15 mouse cellular contexts compared by ENCODE assay signal in genomic region chr1:145113171-145113570, GRCm38 (mm10).
"Had no signal": no experiment of that assay in that cellular context is flagged by ENCODE, and none has a peak within 500 bp of the region (broad histone marks: within the 10 kb centered on the region; RNA-seq: fewer than 3 reads in every experiment).

No protein-coding gene starts in this region.

- H3K27ac ChIP-seq: midbrain, embryonic 10.5 days; midbrain, embryonic 12.5 days; midbrain, embryonic 15.5 days; neural tube, embryonic 12.5 days; stomach, embryonic 15.5 days; stomach, postnatal 0 days had no signal

- DNase-seq: liver, postnatal 0 days; lung, postnatal 10 days; lung, postnatal 4 days; retina, postnatal 1 day; right cerebral cortex, postnatal 14 days; thymus, adult 2 months; thymus, postnatal 25 days; thymus, postnatal 4 days had no signal

- ATAC-seq: liver, postnatal 0 days; midbrain, embryonic 15.5 days had no signal

- H3K36me3 ChIP-seq: midbrain, embryonic 10.5 days; midbrain, embryonic 12.5 days; midbrain, embryonic 15.5 days; neural tube, embryonic 12.5 days; stomach, embryonic 15.5 days had no signal

- H3K4me3 ChIP-seq: midbrain, embryonic 10.5 days; midbrain, embryonic 12.5 days; midbrain, embryonic 15.5 days; neural tube, embryonic 12.5 days; stomach, embryonic 15.5 days had no signal

- H3K4me1 ChIP-seq: midbrain, embryonic 10.5 days; midbrain, embryonic 12.5 days; midbrain, embryonic 15.5 days; neural tube, embryonic 12.5 days; stomach, embryonic 15.5 days had no signal

- H3K9ac ChIP-seq: liver, postnatal 0 days; lung, embryonic 14.5 days; midbrain, embryonic 12.5 days; midbrain, embryonic 15.5 days; neural tube, embryonic 12.5 days; stomach, embryonic 15.5 days had no signal

- H3K27me3 ChIP-seq: midbrain, embryonic 12.5 days; midbrain, embryonic 15.5 days; neural tube, embryonic 12.5 days; stomach, embryonic 15.5 days had no signal

- H3K9me3 ChIP-seq: midbrain, embryonic 10.5 days; midbrain, embryonic 12.5 days; midbrain, embryonic 15.5 days; neural tube, embryonic 12.5 days; stomach, embryonic 15.5 days had no signal

- H3K4me2 ChIP-seq: lung, embryonic 14.5 days; midbrain, embryonic 12.5 days; midbrain, embryonic 15.5 days; neural tube, embryonic 12.5 days; stomach, embryonic 15.5 days had no signal
